Mouse (Mus musculus): ENCODE results near the gene 9130213A22Rik. TPM values are rescaled to one million over a fixed set of nuclear protein-coding genes. Genes with fewer than 3 reads are reported as not detected.

The 9130213A22Rik gene
- total RNA-seq, 2 experiments from 2014 or later = 1.3 to 1.4 TPM

GRCm38 (mm10) chr11:69107676-69108075 lies 14.7 kb downstream of the 9130213A22Rik start:
- DNase-seq (ENCODE audit: low spot score in 2 of 2) = no peak

DNA sequence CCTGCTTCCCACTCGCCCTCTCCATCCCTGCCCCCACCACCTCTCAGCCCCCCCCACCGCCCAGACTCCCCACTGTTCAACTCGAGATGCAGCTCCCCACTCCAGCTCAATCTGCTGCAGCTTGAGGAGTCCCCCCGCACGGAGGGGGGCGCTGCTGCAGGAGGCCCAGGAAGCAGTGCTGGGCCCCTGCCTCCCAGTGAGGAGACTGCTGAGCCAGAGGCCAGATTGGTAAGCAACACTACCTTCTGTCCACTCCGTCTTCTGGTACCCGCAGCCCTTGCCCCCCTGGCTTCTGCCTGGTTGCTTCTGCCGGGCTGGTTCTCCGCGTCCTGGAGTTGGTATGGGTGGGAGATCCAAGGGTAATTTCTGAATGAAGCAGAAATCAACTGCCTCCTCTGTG lies 15.5 kb downstream of the 9130213A22Rik start:
- no peak for DNase-seq (ENCODE audit: low spot score in 2 of 2)

DNA sequence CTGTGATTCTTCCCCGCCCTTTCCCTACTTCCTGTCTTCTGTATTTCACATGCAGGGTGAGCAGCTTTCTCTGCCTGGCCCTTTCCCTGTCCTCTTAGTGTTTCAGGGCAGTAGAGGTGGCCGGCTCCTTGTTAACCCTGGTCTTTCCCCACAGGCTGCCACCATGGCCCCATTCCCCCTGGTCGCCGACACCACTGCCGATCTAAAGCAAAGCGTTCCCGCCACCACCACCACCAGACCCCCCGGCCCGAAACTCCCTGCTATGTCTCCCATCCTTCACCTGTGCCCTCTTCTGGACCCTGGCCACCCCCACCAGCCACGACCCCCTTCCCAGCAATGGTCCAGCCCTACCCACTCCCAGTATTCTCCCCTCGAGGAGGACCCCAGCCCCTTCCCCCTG lies 16.1 kb downstream of the 9130213A22Rik start:
- no peak for DNase-seq (ENCODE audit: low spot score in 2 of 2)

DNA sequence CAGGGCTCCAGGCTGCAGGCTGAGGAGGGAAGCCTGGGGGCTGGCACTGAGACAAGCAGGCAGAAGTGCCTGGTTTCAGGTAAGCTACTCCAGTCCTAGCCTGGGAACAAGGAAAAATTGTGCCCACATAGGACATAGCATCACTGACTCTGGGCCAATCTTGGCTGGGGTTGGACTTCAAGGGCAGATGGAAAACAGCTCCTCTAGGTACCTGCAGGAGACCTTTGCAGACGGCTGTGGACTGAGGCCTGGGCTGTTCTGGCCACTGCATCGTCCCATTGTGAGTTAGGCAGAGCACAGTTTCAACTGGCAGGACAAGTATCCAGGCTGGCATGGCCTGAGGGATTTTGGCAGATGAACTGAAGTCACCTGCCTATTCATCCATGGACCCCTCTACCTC lies 16.6 kb downstream of the 9130213A22Rik start:
- no peak for DNase-seq (ENCODE audit: low spot score in 2 of 2)

DNA sequence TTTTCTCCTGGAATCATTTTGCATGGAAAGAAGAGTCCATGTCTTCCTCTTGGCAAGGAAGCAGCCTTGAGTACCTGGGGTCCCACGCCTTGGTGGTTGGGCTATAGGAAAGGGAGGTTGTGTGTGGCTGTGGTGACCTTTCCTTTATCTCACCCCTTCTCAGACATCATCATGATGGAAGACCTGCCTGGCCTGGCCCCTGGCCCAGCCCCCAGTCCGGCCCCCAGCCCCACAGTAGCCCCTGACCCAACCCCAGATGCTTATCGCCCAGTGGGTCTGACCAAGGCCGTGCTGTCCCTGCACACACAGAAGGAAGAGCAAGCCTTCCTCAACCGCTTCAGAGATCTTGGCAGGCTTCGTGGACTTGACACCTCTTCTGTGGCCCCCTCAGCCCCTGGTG lies 17.2 kb downstream of the 9130213A22Rik start:
- DNase-seq (ENCODE audit: low spot score in 2 of 2) = no peak

- no peak for DNase-seq (ENCODE audit: low spot score in 2 of 2)
Measured at GRCm38 (mm10) chr11:69104487-69104886, 17.9 kb downstream of the 9130213A22Rik start.

DNA sequence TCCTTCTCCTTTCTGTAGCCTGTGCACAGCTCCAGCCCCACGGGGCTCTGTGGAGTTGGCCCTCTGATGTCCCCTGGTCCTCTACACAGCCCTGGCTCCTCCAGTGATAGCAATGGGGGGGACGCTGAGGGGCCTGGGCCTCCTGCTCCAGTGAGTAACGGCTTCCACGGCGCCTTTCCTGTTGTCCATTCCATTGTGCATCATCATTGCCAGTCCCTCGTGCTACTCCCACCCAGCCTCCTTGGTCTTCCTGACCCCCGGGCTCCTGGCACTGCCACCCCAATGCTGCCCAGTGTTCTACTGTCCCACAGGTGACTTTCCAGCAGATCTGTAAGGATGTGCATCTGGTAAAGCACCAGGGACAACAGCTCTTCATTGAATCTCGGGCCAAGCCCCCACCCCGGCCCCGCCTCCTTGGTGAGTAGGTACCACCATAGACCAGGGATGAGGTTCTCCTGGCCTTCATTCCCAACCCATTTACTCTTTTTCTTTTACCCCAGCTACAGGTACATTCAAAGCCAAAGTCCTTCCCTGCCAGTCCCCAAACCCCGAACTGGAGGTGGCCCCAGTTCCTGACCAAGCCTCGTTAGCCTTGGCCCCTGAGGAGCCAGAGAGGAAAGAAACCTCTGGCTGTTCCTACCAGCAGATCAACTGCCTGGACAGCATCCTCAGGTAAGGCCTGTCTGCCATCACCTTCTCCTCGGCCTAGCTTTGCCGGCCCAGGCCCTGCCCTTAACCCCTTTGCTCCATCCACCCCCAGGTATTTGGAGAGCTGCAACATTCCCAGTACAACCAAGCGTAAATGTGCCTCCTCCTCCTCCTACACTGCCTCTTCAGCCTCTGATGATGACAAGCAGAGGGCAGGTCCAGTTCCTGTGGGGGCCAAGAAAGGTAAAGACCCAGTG lies 18.6 kb downstream of the 9130213A22Rik start:
- no peak for DNase-seq (ENCODE audit: low spot score in 2 of 2)

DNA sequence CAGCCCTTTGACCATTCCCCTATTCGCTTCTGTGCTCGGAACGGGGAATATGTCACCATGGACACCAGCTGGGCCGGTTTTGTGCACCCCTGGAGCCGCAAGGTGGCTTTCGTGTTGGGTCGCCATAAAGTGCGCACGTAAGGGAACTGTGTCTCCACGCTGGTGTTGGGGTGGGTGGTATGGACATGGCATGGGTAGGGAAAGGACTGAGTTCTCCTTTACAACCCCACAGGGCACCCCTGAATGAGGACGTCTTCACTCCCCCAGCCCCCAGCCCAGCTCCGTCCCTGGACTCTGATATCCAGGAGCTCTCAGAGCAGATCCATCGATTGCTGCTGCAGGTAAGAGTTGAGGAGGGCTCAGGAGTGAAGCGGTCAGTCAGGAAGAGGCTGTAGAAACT lies 19.3 kb downstream of the 9130213A22Rik start:
- no peak for DNase-seq (ENCODE audit: low spot score in 2 of 2)

GRCm38 (mm10) chr11:69102403-69102725 lies 20.0 kb downstream of the 9130213A22Rik start:
- DNase-seq (ENCODE audit: low spot score in 2 of 2) = no peak

DNA sequence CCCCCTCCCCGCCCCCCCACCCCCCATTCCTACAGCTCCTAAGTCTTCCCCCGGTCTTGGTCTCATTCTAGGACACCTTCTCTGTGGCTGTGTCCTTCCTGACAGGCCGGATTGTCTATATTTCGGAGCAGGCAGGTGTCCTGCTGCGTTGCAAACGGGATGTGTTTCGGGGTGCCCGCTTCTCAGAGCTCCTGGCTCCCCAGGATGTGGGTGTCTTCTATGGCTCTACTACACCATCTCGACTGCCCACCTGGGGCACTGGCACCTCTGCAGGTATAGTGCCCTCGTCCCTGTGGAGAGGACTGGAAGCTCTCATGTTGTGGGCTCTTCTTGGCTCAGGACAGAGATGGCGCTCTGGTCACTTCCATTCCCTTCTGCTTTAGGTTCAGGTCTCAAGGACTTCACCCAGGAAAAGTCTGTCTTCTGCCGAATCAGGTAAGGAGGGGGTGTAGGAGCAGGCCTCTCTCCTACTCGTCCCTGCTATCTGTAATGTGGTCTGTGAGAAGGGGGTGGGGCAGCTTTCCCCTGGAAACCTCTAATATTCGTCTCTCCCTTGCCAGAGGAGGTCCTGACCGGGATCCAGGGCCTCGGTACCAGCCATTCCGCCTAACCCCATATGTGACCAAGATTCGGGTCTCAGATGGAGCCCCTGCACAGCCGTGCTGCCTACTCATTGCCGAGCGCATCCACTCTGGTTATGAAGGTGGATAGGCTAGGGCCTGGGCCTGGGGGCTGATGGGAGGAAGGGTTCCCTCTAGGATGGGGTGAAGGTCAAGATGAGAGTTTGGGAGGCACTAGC lies 20.6 kb downstream of the 9130213A22Rik start:
- no peak for DNase-seq (ENCODE audit: low spot score in 2 of 2)

- DNase-seq (ENCODE audit: low spot score in 2 of 2) = peak in 1 of 2 experiments; percentile 6
Measured at GRCm38 (mm10) chr11:69100639-69101360, 21.6 kb downstream of the 9130213A22Rik start.

- DNase-seq (ENCODE audit: low spot score in 2 of 2) = peak; percentile 83 to 85
Measured at GRCm38 (mm10) chr11:69099915-69100345, 22.5 kb downstream of the 9130213A22Rik start.

DNA sequence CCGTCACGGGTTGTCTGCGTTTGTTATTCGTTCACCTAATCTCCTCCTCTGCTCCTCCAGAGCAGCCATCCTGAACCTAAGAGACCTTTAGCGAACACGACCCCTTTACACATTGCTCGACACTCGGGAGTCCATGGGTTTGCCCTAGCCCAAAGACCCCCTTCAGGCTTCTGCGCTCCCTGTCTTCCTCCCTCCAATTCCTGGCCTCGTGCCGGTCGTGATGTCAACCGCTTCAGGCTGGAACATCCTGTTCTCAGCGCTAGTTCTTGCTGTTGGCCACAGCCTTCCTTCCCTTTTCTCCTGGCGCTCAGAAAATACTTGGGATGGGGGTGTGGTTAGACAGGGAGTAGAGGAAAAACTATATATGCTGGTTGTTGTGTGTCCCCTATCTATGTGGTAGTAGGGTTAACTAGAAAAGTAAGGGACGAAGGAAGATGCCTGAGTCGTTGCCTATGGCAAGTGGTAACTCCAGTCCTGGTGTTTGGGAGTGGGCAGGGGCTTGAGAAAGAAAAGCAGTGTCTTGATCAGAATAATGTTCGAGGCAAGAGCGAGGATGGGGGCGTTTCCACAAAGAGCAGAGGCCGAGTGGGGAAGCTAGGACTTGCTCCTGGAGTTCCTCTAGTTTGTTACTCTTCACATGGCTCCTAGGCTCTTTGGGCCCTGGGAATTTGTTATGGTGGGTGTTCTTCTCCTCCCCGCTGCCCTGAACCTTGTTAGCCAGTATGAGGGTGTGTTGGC lies 23.0 kb downstream of the 9130213A22Rik start:
- DNase-seq (ENCODE audit: low spot score in 2 of 2) = peak in 1 of 2 experiments; percentile 39

DNA sequence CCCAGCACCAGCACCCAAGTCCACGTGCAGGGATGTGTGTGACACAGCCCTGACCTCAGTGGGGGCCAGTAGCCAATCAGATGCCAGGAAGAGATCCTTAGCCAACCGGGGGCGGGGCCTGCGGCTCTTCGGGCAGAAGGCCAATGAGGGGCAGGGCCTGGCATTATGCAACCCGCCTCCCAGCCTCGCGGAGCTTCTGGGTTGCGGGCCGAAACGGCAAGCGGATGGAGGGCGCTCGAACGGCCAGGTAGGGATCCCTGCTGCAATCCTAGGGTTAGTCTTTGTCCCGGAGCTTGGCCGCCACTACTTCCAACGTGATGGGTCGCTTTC lies 23.7 kb downstream of the 9130213A22Rik start:
- DNase-seq (ENCODE audit: low spot score in 2 of 2) = peak; percentile 94 to 98

DNA sequence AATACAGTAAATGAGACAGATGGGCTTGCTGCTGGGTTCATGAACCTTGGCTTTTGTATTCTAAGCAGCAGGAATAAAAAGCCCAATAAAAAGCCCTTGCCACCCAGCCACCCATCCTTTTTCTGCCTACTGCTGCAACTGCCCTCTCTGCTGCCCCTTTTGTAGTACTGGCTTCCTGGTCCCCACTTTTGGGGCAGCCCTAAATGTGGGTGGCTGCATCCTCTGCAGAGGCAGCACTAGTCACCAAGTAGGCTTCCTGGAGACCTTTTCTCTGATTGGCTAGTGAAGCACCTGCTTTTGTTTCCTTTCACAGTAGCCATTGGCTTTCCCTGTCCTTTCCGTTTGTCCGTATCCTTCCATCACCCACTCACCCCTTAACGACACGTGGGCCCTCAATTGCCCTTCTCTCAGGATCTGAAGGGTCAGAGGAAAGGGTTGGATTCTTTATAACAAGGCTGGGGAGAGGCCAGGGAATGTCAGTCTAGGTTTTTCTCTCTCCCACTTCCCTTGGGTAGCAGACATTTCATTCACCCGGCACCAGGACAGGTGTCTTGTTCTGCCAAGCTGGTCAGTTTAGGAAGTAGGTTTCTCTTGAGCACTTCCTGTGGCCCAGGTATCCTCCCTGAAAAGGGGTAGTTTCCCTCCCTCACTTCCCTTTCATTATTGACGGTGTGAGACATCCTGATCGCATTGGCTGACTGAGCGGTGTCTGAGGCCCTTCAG lies 24.2 kb downstream of the 9130213A22Rik start:
- DNase-seq (ENCODE audit: low spot score in 2 of 2) = no peak

DNA sequence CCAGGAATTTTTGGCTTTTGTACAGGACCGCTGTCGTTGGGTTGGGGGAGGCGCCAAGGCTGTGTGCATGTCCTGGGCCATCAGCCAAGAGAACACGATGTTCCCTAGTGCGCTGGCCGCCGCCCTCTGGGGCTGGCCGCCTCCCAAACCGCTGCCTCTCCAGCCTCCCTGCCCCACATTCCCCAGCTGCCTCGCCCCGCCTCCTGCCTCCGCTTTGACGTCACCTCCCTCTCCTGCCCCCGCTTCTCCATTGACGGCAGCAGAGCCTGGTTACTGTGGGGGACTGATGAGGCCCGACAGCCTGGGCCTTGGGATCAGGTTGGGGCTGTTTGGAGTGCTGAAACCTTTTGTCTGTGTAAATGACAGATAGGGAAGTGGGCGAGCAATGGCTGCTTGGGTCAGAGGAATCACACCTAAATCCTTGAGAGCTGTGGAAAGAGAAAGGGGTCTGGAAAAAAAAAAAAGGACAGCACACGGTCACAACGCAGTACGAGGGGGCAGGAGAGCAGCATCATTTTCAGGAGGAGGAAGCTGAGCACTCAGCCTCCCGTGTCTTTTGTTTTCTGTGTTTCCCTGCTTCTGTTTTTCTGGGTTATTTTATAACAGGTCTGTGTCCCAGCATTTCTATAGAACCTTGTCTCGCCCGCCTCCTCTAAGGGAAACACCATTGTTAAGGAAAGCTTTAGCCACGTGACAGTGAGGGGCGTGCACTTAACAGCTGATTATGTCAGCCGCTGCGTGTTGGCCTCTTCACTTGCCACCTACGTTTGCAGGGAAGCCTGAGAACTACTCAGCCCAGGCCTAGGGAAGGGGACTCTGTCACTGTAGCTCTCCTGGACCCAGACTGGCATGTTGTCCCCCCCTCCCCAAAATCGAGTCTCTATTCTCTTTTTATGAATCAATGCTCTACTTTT lies 25.1 kb downstream of the 9130213A22Rik start:
- peak; percentile 95 to 96 for DNase-seq (ENCODE audit: low spot score in 2 of 2)

GRCm38 (mm10) chr11:69096360-69096986 lies 25.9 kb downstream of the 9130213A22Rik start:
- DNase-seq (ENCODE audit: low spot score in 2 of 2) = no peak

DNA sequence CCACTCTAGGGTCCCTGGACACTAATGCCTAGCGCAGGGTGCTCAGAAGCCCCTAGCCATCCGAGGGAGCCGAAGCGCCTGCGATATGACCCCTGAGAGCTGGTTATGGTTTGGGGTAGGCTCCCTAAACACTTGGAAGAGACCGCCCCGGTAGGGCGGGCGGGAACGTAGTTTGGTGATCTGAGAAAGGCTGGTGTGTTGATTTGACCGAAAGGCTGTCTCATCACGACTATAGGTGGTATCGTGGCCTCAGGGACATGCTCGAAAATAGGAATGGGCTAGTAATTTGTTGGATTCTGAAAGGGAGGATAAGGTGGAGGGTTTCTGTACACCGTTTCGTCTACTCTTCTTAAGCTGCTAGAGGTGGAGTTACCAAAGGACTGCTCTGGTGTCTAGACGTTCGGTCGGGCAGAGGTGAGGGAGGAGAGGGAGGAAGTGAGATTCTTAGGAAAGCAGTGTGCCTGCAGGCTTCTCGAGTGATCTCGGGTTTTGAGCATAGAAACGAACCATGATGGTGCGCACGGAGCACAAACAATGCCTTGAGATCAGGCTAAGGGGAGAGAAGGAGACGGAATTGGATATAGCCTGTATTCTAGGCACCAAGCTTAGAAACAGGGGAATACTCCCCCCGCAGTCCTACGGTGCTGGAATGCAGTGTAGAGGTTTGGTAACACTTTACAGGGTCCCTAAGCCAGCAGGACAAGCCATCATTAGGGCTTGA lies 26.7 kb downstream of the 9130213A22Rik start:
- DNase-seq (ENCODE audit: low spot score in 2 of 2) = no peak
